Mouse (Mus musculus): ENCODE data around the gene Ccdc183. TPM values are rescaled to one million over a fixed set of nuclear protein-coding genes. Genes with fewer than 3 reads are reported as not detected.

Ccdc183 gene
- polyA plus RNA-seq, 1 experiment = 0.15 TPM

GRCm38 (mm10) chr2:25587290-25587689, 30.2 kb downstream of the Ccdc183 start:
- peaks cover 18% of the 10 kb centered on the region for H3K4me1 ChIP-seq
- peaks cover 96% of the 10 kb centered on the region for H3K36me3 ChIP-seq (replicated peaks; ENCODE audit: low read length)
- no peak overlapping the region for H3K4me3 ChIP-seq (replicated peaks)
- no peaks in the 10 kb centered on the region for H3K9me3 ChIP-seq
- TF ChIP-seq FLI1 (IDR thresholded peaks at IDR 0.05; ENCODE audit: low read length) = no peak
- no peak for TF ChIP-seq GATA1 (IDR thresholded peaks at IDR 0.05; ENCODE audit: borderline replicate concordance, low read length)
- H3K27me3 ChIP-seq (replicated peaks) = no peaks in the 10 kb centered on the region

DNA sequence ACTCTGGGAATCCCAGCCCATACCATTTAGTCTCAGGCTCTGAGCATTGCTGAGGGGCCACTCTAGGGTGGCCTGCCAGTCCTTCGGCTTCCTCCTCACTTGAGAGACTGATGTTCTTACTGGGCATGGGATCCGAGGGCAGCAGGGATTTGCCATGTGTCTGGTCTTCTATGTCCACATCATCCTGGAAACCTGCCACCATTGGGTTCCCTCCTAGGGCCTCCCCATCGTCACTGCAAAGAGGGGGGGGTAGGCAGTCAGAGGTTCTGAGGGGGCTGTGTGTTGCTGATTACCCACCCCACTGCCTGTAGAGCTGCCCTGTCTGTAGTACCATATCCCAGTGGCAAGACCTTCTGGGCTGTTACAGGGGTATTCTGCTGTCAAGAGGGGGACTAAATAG, 31.9 kb downstream of the Ccdc183 start:
- peaks cover 79% of the 10 kb centered on the region for H3K36me3 ChIP-seq (replicated peaks; ENCODE audit: low read length)
- peaks cover 29% of the 10 kb centered on the region for H3K4me1 ChIP-seq
- H3K4me3 ChIP-seq (replicated peaks) = no peak overlapping the region
- no peak for TF ChIP-seq FLI1 (IDR thresholded peaks at IDR 0.05; ENCODE audit: low read length)
- no peak for TF ChIP-seq GATA1 (IDR thresholded peaks at IDR 0.05; ENCODE audit: borderline replicate concordance, low read length)
- H3K9me3 ChIP-seq = no peaks in the 10 kb centered on the region
- peaks cover 7% of the 10 kb centered on the region for H3K27me3 ChIP-seq (replicated peaks)

DNA sequence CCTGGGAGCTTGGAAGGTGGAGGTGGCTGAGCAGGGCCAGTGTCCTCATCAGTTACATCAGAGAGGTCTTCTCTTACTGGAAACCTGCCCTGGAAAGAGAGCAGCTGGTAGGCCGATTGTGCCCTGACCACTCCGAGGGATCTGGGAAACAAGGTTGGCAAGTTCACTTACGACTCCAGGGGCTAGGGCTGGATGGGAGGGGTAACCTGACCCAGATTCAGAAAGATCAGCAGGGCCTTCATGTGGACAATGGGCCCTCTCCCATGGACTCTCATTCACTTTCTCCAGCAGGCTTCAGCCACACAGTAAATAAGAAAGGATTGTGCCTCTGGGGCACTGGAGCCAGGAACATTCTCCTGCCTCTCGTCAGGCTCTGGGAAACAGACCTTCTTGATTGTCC, 32.6 kb downstream of the Ccdc183 start:
- Histone ChIP-seq H3K4me3 (replicated peaks) (no peak overlapping the region), H3K27me3 (replicated peaks) (peaks cover 15% of the 10 kb centered on the region), H3K9me3 (0 out of 2 replicates have a peak, but pooled peaks cover under 1% of the 10 kb centered on the region), H3K4me1 (peaks cover 37% of the 10 kb centered on the region), H3K36me3 (replicated peaks; ENCODE audit: low read length) (peaks cover 72% of the 10 kb centered on the region)
- TF ChIP-seq FLI1 (IDR thresholded peaks at IDR 0.05; ENCODE audit: low read length) (no peak), GATA1 (IDR thresholded peaks at IDR 0.05; ENCODE audit: borderline replicate concordance, low read length) (no peak)

GRCm38 (mm10) chr2:25584152-25584551, 33.3 kb downstream of the Ccdc183 start:
- Histone ChIP-seq H3K4me1 (peaks cover 44% of the 10 kb centered on the region), H3K36me3 (replicated peaks; ENCODE audit: low read length) (peaks cover 65% of the 10 kb centered on the region), H3K9me3 (peaks cover 8% of the 10 kb centered on the region), H3K4me3 (replicated peaks) (no peak overlapping the region), H3K27me3 (replicated peaks) (peaks cover 22% of the 10 kb centered on the region)
- TF ChIP-seq FLI1 (IDR thresholded peaks at IDR 0.05; ENCODE audit: low read length) = no peak
- no peak for TF ChIP-seq GATA1 (IDR thresholded peaks at IDR 0.05; ENCODE audit: borderline replicate concordance, low read length)

DNA sequence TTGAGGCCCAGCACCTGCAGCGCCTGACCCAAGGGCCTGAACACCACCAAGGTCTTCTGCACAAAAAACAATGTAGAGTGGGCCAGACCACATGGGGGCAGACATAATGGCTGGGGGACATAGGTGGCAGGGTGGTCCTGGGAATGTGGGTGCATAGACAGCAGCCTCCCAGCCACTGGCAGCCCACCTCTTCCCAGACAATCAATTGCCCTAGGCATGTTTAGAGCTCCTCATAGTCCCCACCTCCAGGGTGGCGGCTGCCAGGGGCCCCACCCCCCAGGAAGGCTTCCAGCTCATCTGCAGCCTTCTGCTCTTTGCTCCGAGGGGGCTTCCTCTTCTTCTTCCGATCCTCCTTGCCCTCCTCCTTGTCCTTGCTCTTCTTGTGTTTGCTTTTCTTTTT, 33.9 kb downstream of the Ccdc183 start:
- TF ChIP-seq FLI1 (IDR thresholded peaks at IDR 0.05; ENCODE audit: low read length) (no peak), GATA1 (IDR thresholded peaks at IDR 0.05; ENCODE audit: borderline replicate concordance, low read length) (no peak)

GRCm38 (mm10) chr2:25583120-25583481, 34.4 kb downstream of the Ccdc183 start:
- TF ChIP-seq FLI1 (IDR thresholded peaks at IDR 0.05; ENCODE audit: low read length) (no peak), GATA1 (IDR thresholded peaks at IDR 0.05; ENCODE audit: borderline replicate concordance, low read length) (no peak)
- Histone ChIP-seq H3K4me1 (peaks cover 47% of the 10 kb centered on the region), H3K9me3 (peaks cover 18% of the 10 kb centered on the region), H3K4me3 (replicated peaks) (no peak overlapping the region), H3K36me3 (replicated peaks; ENCODE audit: low read length) (peaks cover 56% of the 10 kb centered on the region), H3K27me3 (replicated peaks) (peaks cover 32% of the 10 kb centered on the region)

More for the DNA sequence above, 33.9 kb downstream of the Ccdc183 start:
- H3K4me1 ChIP-seq = peaks cover 47% of the 10 kb centered on the region
- peaks cover 14% of the 10 kb centered on the region for H3K9me3 ChIP-seq
- peaks cover 28% of the 10 kb centered on the region for H3K27me3 ChIP-seq (replicated peaks)
- peaks cover 61% of the 10 kb centered on the region for H3K36me3 ChIP-seq (replicated peaks; ENCODE audit: low read length)
- no peak overlapping the region for H3K4me3 ChIP-seq (replicated peaks)

GRCm38 (mm10) chr2:25582466-25583119, 34.9 kb downstream of the Ccdc183 start:
- peaks cover 52% of the 10 kb centered on the region for H3K4me1 ChIP-seq
- H3K4me3 ChIP-seq (replicated peaks) = no peak overlapping the region

GRCm38 (mm10) chr2:25581901-25582301, 35.6 kb downstream of the Ccdc183 start:
- Histone ChIP-seq H3K27me3 (replicated peaks) (peaks cover 44% of the 10 kb centered on the region), H3K4me3 (replicated peaks) (peak overlapping the region; percentile 90), H3K4me1 (peaks cover 59% of the 10 kb centered on the region), H3K9me3 (peaks cover 30% of the 10 kb centered on the region), H3K36me3 (replicated peaks; ENCODE audit: low read length) (peaks cover 44% of the 10 kb centered on the region)
- TF ChIP-seq FLI1 (IDR thresholded peaks at IDR 0.05; ENCODE audit: low read length) (no peak), GATA1 (IDR thresholded peaks at IDR 0.05; ENCODE audit: borderline replicate concordance, low read length) (no peak)

More at GRCm38 (mm10) chr2:25582466-25583119, 34.9 kb downstream of the Ccdc183 start:
- H3K27me3 ChIP-seq (replicated peaks) = peaks cover 38% of the 10 kb centered on the region
- peaks cover 51% of the 10 kb centered on the region for H3K36me3 ChIP-seq (replicated peaks; ENCODE audit: low read length)
- no peak for TF ChIP-seq GATA1 (IDR thresholded peaks at IDR 0.05; ENCODE audit: borderline replicate concordance, low read length)
- no peak for TF ChIP-seq FLI1 (IDR thresholded peaks at IDR 0.05; ENCODE audit: low read length)
- peaks cover 23% of the 10 kb centered on the region for H3K9me3 ChIP-seq

DNA sequence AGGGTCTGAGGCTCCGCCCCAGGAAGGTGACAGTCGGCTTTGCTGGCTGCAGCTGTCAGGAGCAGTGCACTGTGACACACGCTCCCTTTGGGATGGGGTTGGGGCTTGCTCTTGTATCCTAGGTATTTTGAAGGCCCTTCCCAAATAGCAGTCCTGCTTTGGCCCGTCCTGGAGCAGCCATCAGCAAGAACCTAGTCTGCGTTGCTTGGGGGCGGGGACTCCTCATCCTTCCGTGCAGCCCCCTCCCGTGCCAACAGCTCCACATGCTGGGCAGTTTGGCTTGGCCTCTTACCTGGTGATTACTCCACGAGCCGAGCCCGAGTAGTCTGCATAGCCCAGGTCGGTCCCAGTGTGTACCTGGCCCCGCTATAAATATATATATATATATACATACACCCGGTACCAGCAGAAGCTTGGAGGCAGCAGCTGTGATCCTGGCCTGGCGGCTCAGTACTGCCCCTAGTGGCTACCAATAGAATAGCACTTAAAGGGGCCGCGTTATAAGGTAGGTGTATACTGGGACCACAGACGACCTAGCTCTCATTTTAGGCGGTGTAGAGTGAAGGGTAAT, 36.1 kb downstream of the Ccdc183 start, which contains the start of gene Ajm1:
Ajm1 (minus strand) TSS at position 464 of the 571 bp plus-strand sequence.
- Histone ChIP-seq H3K9me3 (peaks cover 36% of the 10 kb centered on the region), H3K36me3 (replicated peaks; ENCODE audit: low read length) (peaks cover 39% of the 10 kb centered on the region), H3K4me1 (peaks cover 59% of the 10 kb centered on the region), H3K27me3 (replicated peaks) (peaks cover 50% of the 10 kb centered on the region), H3K4me3 (replicated peaks) (peak within 1 kb of the TSS; percentile 90)
- no peak for TF ChIP-seq FLI1 (IDR thresholded peaks at IDR 0.05; ENCODE audit: low read length)
- TF ChIP-seq GATA1 (IDR thresholded peaks at IDR 0.05; ENCODE audit: borderline replicate concordance, low read length) = no peak

DNA sequence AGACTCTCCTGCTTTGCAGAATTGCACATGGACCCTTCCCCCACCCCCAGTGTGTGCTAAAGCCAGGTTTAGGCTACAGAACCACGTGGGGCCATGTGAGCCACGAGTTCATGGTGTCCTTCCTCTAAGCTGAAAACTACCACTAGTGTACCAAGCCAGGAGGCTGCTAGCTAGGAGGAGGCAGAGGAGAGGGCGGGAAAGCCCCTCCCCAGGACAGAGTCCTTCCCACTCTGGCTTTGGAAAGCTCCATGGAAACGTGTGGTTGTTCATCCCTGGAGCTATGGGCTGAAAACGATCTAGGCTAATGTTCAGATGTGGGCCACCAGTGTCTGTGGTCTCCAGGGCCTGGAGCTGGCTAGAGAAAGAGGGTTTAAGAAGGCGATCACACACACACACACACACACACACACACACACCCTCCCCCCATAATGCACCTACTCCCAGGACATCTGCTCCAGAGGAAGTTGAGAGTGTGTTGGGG, 36.8 kb downstream of the Ccdc183 start:
- H3K4me3 ChIP-seq (replicated peaks) = peak overlapping the region; percentile 8
- peaks cover 39% of the 10 kb centered on the region for H3K9me3 ChIP-seq
- H3K27me3 ChIP-seq (replicated peaks) = peaks cover 57% of the 10 kb centered on the region
- peaks cover 61% of the 10 kb centered on the region for H3K4me1 ChIP-seq
- no peak for TF ChIP-seq FLI1 (IDR thresholded peaks at IDR 0.05; ENCODE audit: low read length)
- no peak for TF ChIP-seq GATA1 (IDR thresholded peaks at IDR 0.05; ENCODE audit: borderline replicate concordance, low read length)
- peaks cover 33% of the 10 kb centered on the region for H3K36me3 ChIP-seq (replicated peaks; ENCODE audit: low read length)
